8 mouse cellular contexts compared by ENCODE assay signal in genomic region chr7:99141919-99142606, GRCm38 (mm10). TPM values are rescaled to one million over a fixed set of nuclear protein-coding genes. Genes with fewer than 3 reads are reported as not detected.
DNase-seq lines count a peak whose midpoint lies in the region; ATAC-seq and TF ChIP-seq lines count a peak whose summit lies in the region.

No protein-coding gene starts in this region.

- peak overlapping the region; percentile 63 for H3K4me3 ChIP-seq in heart, embryonic 16.5 days (ENCODE audit: low read length)
- peak overlapping the region; percentile 61 for H3K4me3 ChIP-seq in ES-Bruce4 (ENCODE audit: low read depth, low read length)
- peak overlapping the region; percentile 94 for H3K4me3 ChIP-seq in forebrain, embryonic 12.5 days (replicated peaks)
- H3K4me3 ChIP-seq in liver, embryonic 16.5 days (ENCODE audit: low read depth, low read length), result peak overlapping the region; percentile 92

- no peak for DNase-seq in heart, adult 18-20 months
- no peak for DNase-seq in adrenal gland, adult 8-10 months
- no peak for DNase-seq in layer of hippocampus, postnatal 10 days (ENCODE audit: low spot score in 2 of 2)

- 32% methylated on average over 12 of the region's 12 CpGs for WGBS in heart, embryonic 16.5 days
- WGBS in forebrain, embryonic 12.5 days, result 30% methylated on average over 12 of the region's 12 CpGs
- WGBS in liver, embryonic 16.5 days (ENCODE audit: insufficient replicate concordance), result 33% methylated on average over 12 of the region's 12 CpGs

- no peaks in the 10 kb centered on the region for H3K9me3 ChIP-seq in heart, embryonic 16.5 days (replicated peaks; ENCODE audit: control insufficient read depth, low read length)
- H3K9me3 ChIP-seq in ES-Bruce4 (replicated peaks; ENCODE audit: control insufficient read depth, insufficient read depth, low read length, poor library complexity, severe bottlenecking), result no peaks in the 10 kb centered on the region
- no peaks in the 10 kb centered on the region for H3K9me3 ChIP-seq in forebrain, embryonic 12.5 days
- no peaks in the 10 kb centered on the region for H3K9me3 ChIP-seq in liver, embryonic 16.5 days (replicated peaks; ENCODE audit: control insufficient read depth, low read length)

- 0 out of 2 replicates have a peak, but pooled peaks cover 12% of the 10 kb centered on the region for H3K4me1 ChIP-seq in heart, embryonic 16.5 days (ENCODE audit: control insufficient read depth, insufficient read depth, low read length)
- no peaks in the 10 kb centered on the region for H3K4me1 ChIP-seq in ES-Bruce4 (ENCODE audit: control insufficient read depth, insufficient read depth, low read length)
- H3K4me1 ChIP-seq in forebrain, embryonic 12.5 days, result peaks cover 21% of the 10 kb centered on the region
- peaks cover 34% of the 10 kb centered on the region for H3K4me1 ChIP-seq in liver, embryonic 16.5 days (ENCODE audit: control insufficient read depth, low read depth, low read length)

- TF ChIP-seq POLR2A in ES-Bruce4 (IDR thresholded peaks at IDR 0.05; ENCODE audit: insufficient read depth, low read length), result no peak

- ATAC-seq in heart, embryonic 16.5 days (replicated peaks; ENCODE audit: extremely low read depth, insufficient read depth, low FRiP score), result no peak
- ATAC-seq in forebrain, embryonic 12.5 days (ENCODE audit: low FRiP score), result no peak
- no peak for ATAC-seq in liver, embryonic 16.5 days (ENCODE audit: low read depth)
- ATAC-seq in erythroid progenitor cell, adult 5-6 weeks (replicated peaks; ENCODE audit: low FRiP score, poor library complexity, severe bottlenecking), result no peak

- peak overlapping the region; percentile 90 for H3K4me2 ChIP-seq in heart, embryonic 16.5 days (ENCODE audit: low read depth, low read length)
- H3K4me2 ChIP-seq in forebrain, embryonic 12.5 days, result peak overlapping the region; percentile 72
- peak overlapping the region; percentile 86 for H3K4me2 ChIP-seq in liver, embryonic 16.5 days (ENCODE audit: low read depth, low read length)

- no peak for TF ChIP-seq CTCF in ES-Bruce4 (IDR thresholded peaks at IDR 0.05; ENCODE audit: low read depth, low read length)

- H3K9ac ChIP-seq in heart, embryonic 16.5 days (ENCODE audit: low read length), result peak overlapping the region; percentile 52; the same call in 1 of the 2 replicates
- 0 out of 2 replicates have a peak overlapping the region, but pooled peaks have one; percentile 8 for H3K9ac ChIP-seq in ES-Bruce4 (ENCODE audit: low read depth, poor library complexity, severe bottlenecking)
- H3K9ac ChIP-seq in forebrain, embryonic 12.5 days, result peak overlapping the region; percentile 39; the same call in 1 of the 2 replicates
- H3K9ac ChIP-seq in liver, embryonic 16.5 days (ENCODE audit: low read depth, low read length), result peak overlapping the region; percentile 25; the same call in 1 of the 2 replicates

- no peaks in the 10 kb centered on the region for H3K36me3 ChIP-seq in heart, embryonic 16.5 days (ENCODE audit: control insufficient read depth, insufficient read depth)
- H3K36me3 ChIP-seq in ES-Bruce4 (ENCODE audit: control insufficient read depth, insufficient read depth, low read length, poor library complexity, severe bottlenecking), result no peaks in the 10 kb centered on the region
- no peaks in the 10 kb centered on the region for H3K36me3 ChIP-seq in forebrain, embryonic 12.5 days (replicated peaks)
- no peaks in the 10 kb centered on the region for H3K36me3 ChIP-seq in liver, embryonic 16.5 days (ENCODE audit: control insufficient read depth, insufficient read depth)

- H3K27ac ChIP-seq in heart, embryonic 16.5 days (ENCODE audit: low read length), result 0 out of 2 replicates have a peak overlapping the region, but pooled peaks have one; percentile 51
- H3K27ac ChIP-seq in ES-Bruce4 (ENCODE audit: insufficient read depth, low read length), result no peak overlapping the region
- 0 out of 2 replicates have a peak overlapping the region, but pooled peaks have one; percentile 50 for H3K27ac ChIP-seq in forebrain, embryonic 12.5 days
- H3K27ac ChIP-seq in liver, embryonic 16.5 days (ENCODE audit: low read length), result no peak overlapping the region

- no peak for TF ChIP-seq EP300 in ES-Bruce4 (IDR thresholded peaks at IDR 0.05; ENCODE audit: insufficient read depth, low read depth, low read length)

- H3K27me3 ChIP-seq in heart, embryonic 16.5 days (ENCODE audit: control insufficient read depth, insufficient read depth, low read length), result no peaks in the 10 kb centered on the region
- no peaks in the 10 kb centered on the region for H3K27me3 ChIP-seq in ES-Bruce4 (ENCODE audit: control insufficient read depth, insufficient read depth, low read length, poor library complexity, severe bottlenecking)
- 0 out of 2 replicates have a peak, but pooled peaks cover 2% of the 10 kb centered on the region for H3K27me3 ChIP-seq in forebrain, embryonic 12.5 days
- no peaks in the 10 kb centered on the region for H3K27me3 ChIP-seq in liver, embryonic 16.5 days (ENCODE audit: control insufficient read depth, insufficient read depth, low read depth, low read length)

RNA-seq across cellular contexts. Expression of gene Uvrag, which starts 1.1 kb away (rescaled TPM):
- polyA plus RNA-seq in heart, embryonic 16.5 days (2015; fragmentation: Nextera tagmentation; extraction: Ambion mirVana), result 16.3 and 17.3 TPM in 2 replicates
- total RNA-seq in heart, adult 18-20 months (2021), result 10 to 100 TPM; 17.4 to 19.9 TPM
- 16.1 and 16.9 TPM in 2 replicates for polyA plus RNA-seq in ES-Bruce4 (2011; ENCODE audit: insufficient read depth, insufficient read length, low read depth, missing spikeins)
- 14.8 and 16.1 TPM in 2 replicates for polyA plus RNA-seq in forebrain, embryonic 12.5 days (2016; fragmentation: Nextera tagmentation; extraction: Ambion mirVana)
- 7.6 and 8.2 TPM in 2 replicates for polyA plus RNA-seq in liver, embryonic 16.5 days (2015; fragmentation: Nextera tagmentation; extraction: Ambion mirVana)
- total RNA-seq in adrenal gland, adult 8-10 months (2022), result 10 to 100 TPM; 32.5 to 46.9 (median 40.3) TPM
- 10 to 100 TPM; 37.6 to 41.0 TPM for total RNA-seq in layer of hippocampus, postnatal 10 days (2021)
- total RNA-seq in erythroid progenitor cell, adult 5-6 weeks (2015; ENCODE audit: low replicate concordance), result 10.5 and 32.4 TPM in 2 replicates
- 9.6 and 15.6 TPM in 2 replicates for total RNA-seq in erythroid progenitor cell, adult 5-6 weeks (2017; ENCODE audit: low replicate concordance)

RNA-seq across cellular contexts. Expression of gene Dgat2, which starts 40.5 kb away (rescaled TPM):
- 38.5 and 44.9 TPM in 2 replicates for polyA plus RNA-seq in heart, embryonic 16.5 days (2015; fragmentation: Nextera tagmentation; extraction: Ambion mirVana)
- total RNA-seq in heart, adult 18-20 months (2021), result 100 to 1,000 TPM; 343 to 377 TPM
- polyA plus RNA-seq in ES-Bruce4 (2011; ENCODE audit: insufficient read depth, insufficient read length, low read depth, missing spikeins), result 1.6 and 2.1 TPM in 2 replicates
- 8.4 and 8.6 TPM in 2 replicates for polyA plus RNA-seq in forebrain, embryonic 12.5 days (2016; fragmentation: Nextera tagmentation; extraction: Ambion mirVana)
- 168 and 194 TPM in 2 replicates for polyA plus RNA-seq in liver, embryonic 16.5 days (2015; fragmentation: Nextera tagmentation; extraction: Ambion mirVana)
- 100 to 1,000 TPM; 138 to 436 (median 316) TPM for total RNA-seq in adrenal gland, adult 8-10 months (2022)
- total RNA-seq in layer of hippocampus, postnatal 10 days (2021), result 10 to 100 TPM; 77.9 to 82.9 TPM
- total RNA-seq in erythroid progenitor cell, adult 5-6 weeks (2015; ENCODE audit: low replicate concordance), result 0.42 and 7.6 TPM in 2 replicates
- 0.90 and 2.8 TPM in 2 replicates for total RNA-seq in erythroid progenitor cell, adult 5-6 weeks (2017; ENCODE audit: low replicate concordance)

Comparison
In these comparisons a context has a peak if more than half of its experiments do, and no peak if none do; other contexts are left out.
1. H3K27ac ChIP-seq: peak in heart, embryonic 16.5 days (single experiment) and forebrain, embryonic 12.5 days (single experiment); none in ES-Bruce4 (single experiment) and liver, embryonic 16.5 days (single experiment).
2. RNA of gene Dgat2, which starts 40.5 kb away (total RNA-seq): 343 to 377 TPM in heart, adult 18-20 months, 138 to 436 TPM in adrenal gland, adult 8-10 months and 77.9 to 82.9 TPM in layer of hippocampus, postnatal 10 days; 0.42 to 7.6 TPM in erythroid progenitor cell, adult 5-6 weeks; every median in the first group is over 4 times any median in the second.
3. Peak in every context shown above with its lines, with median percentiles within 50 percentile points of each other: H3K4me2 ChIP-seq, H3K4me3 ChIP-seq and H3K9ac ChIP-seq.